Mouse (Mus musculus) midbrain, embryonic 15.5 days (tissue): ENCODE measurements around the gene Ptprm. TPM values are rescaled to one million over a fixed set of nuclear protein-coding genes. Genes with fewer than 3 reads are reported as not detected.
A peak's percentile ranks its signal among the peaks of the same experiment; 100 is the strongest.

Experiments used
- ATAC-seq: fragments of 200-750 bp; cut with Nextera tagmentation; replicated peaks from 2 replicates; pipeline ENCODE4 v1.8.0; 2017; ENCODE audit warnings: moderate TSS enrichment
- H3K27ac ChIP-seq: fragments of 300-500 bp; sonication (generic); 2 replicates; pipeline ENCODE4 v1.5.1; 2015; ENCODE audit warnings: mild to moderate bottlenecking, inconsistent platforms
- H3K27me3 ChIP-seq: fragments of 300-500 bp; sonication (generic); replicated peaks from 2 replicates; pipeline ENCODE4 v1.6.1; 2015; ENCODE audit warnings: inconsistent platforms
- H3K36me3 ChIP-seq: fragments of 300-500 bp; sonication (generic); replicated peaks from 2 replicates; pipeline ENCODE4 v1.6.1; 2015; ENCODE audit warnings: inconsistent platforms
- H3K4me1 ChIP-seq: fragments of 300-500 bp; sonication (generic); 2 replicates; pipeline ENCODE4 v1.6.1; 2015; ENCODE audit warnings: inconsistent platforms
- H3K4me2 ChIP-seq: fragments of 300-500 bp; sonication (generic); 2 replicates; pipeline ENCODE4 v1.6.1; 2015; ENCODE audit warnings: inconsistent platforms, mild to moderate bottlenecking, moderate library complexity
- H3K4me3 ChIP-seq: fragments of 300-500 bp; sonication (generic); 2 replicates; pipeline ENCODE4 v1.5.1; 2015; ENCODE audit warnings: mild to moderate bottlenecking, inconsistent platforms
- H3K9ac ChIP-seq: fragments of 300-500 bp; sonication (generic); 2 replicates; pipeline ENCODE4 v1.6.1; 2015; ENCODE audit warnings: mild to moderate bottlenecking, inconsistent platforms
- H3K9me3 ChIP-seq: fragments of 300-500 bp; sonication (generic); 2 replicates; pipeline ENCODE4 v1.6.1; 2016; ENCODE audit warnings: inconsistent platforms
- WGBS: fragments of 180-500 bp; shearing (Covaris S2); methylation state at CpG from one replicate; pipeline ENCODE4 v1.1.7; 2015; ENCODE audit warnings: mixed read lengths; 5-methylcytosine and 5-hydroxymethylcytosine counted together
- polyA plus RNA-seq: library from polyadenylated mRNA; unstranded; fragments of >200 nt; fragmentation: Nextera tagmentation; extraction: Ambion mirVana; gene quantifications from 2 replicates; pipeline ENCODE4 v1.2.1, GENCODE M21; 2015

Gene Ptprm
- polyA plus RNA-seq, 1 experiment from 2014 or later = 21.8 TPM

DNA sequence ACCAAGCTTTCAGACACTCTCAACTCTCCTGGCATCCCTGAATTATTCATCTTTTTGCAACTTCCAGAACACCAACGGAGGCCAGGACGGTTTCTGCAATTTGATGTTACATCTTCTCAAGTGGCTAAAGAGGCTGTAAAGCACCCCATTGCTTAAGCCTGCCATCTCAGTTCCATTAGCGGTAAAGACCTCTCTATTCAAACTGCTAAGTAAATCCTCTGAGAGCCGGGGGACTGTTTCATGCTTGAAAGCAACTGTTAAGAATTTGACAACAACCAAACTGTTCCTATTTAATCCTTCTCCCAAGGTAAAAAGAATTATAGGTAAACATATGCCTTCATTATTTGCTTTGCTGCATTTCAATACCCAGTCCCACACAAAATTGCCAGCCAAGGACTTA, 51.7 kb downstream of the Ptprm start:
- no peak overlapping the region for H3K4me3 ChIP-seq
- no peaks in the 10 kb centered on the region for H3K36me3 ChIP-seq
- H3K4me1 ChIP-seq = peaks cover 14% of the 10 kb centered on the region; the same call in 1 of the 2 replicates
- no peak overlapping the region for H3K9ac ChIP-seq
- H3K9me3 ChIP-seq = no peaks in the 10 kb centered on the region
- 12% methylated on average over 4 of the region's 4 CpGs for WGBS
- 0 out of 2 replicates have a peak, but pooled peaks cover 7% of the 10 kb centered on the region for H3K27me3 ChIP-seq
- H3K4me2 ChIP-seq = no peak overlapping the region
- no peak overlapping the region for H3K27ac ChIP-seq
- ATAC-seq = no peak

DNA sequence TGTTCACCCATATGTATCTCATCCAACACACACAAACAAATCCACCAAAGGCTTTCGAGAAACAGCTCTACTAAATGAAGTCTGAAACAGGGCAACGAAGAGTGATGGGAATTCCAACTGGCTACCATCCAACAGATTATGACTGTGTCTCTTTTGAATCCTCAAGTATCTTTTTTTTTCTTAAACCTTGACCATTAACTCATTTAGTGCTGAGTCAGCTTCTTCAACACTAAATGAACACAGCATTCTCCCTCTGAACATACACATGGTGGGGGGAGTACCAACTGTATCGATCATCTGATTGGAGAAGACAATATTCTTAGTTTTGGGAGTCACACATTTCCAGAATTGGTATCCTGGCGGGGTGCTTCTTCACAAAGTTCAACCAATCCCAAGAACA, 52.2 kb downstream of the Ptprm start:
- H3K4me2 ChIP-seq = no peak overlapping the region
- ATAC-seq = no peak
- H3K4me3 ChIP-seq = no peak overlapping the region
- no peak overlapping the region for H3K9ac ChIP-seq
- H3K27ac ChIP-seq = no peak overlapping the region
- no peaks in the 10 kb centered on the region for H3K36me3 ChIP-seq
- 83% methylated on average over 4 of the region's 4 CpGs for WGBS
- 0 out of 2 replicates have a peak, but pooled peaks cover 7% of the 10 kb centered on the region for H3K27me3 ChIP-seq
- peaks cover 15% of the 10 kb centered on the region; the same call in 1 of the 2 replicates for H3K4me1 ChIP-seq
- no peaks in the 10 kb centered on the region for H3K9me3 ChIP-seq

DNA sequence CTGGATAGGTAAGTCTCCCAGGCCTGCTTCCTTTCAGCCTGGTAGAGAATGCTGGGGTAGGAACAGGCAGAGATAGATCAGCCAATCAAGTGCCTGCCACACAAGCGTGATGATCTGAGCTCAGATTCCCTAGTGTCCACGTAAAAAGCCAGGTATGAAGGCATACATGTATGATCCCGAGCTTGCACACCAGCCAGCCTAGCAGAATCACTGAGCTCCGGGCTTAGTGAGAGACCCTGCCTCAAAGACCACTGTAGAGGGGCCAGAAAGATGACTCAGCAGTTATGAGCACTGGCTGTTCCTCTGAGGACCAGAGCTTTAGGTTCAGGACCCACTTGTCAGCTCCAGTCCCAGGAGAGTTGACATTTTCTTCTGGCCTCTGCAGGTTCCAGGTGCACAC, 52.9 kb downstream of the Ptprm start:
- WGBS = 97% methylated on average over 4 of the region's 4 CpGs
- Histone ChIP-seq H3K4me3 (no peak overlapping the region), H3K36me3 (no peaks in the 10 kb centered on the region), H3K9ac (no peak overlapping the region), H3K9me3 (no peaks in the 10 kb centered on the region), H3K4me2 (no peak overlapping the region), H3K4me1 (peaks cover 15% of the 10 kb centered on the region; the same call in 1 of the 2 replicates), H3K27ac (no peak overlapping the region), H3K27me3 (0 out of 2 replicates have a peak, but pooled peaks cover 7% of the 10 kb centered on the region)
- ATAC-seq = no peak

DNA sequence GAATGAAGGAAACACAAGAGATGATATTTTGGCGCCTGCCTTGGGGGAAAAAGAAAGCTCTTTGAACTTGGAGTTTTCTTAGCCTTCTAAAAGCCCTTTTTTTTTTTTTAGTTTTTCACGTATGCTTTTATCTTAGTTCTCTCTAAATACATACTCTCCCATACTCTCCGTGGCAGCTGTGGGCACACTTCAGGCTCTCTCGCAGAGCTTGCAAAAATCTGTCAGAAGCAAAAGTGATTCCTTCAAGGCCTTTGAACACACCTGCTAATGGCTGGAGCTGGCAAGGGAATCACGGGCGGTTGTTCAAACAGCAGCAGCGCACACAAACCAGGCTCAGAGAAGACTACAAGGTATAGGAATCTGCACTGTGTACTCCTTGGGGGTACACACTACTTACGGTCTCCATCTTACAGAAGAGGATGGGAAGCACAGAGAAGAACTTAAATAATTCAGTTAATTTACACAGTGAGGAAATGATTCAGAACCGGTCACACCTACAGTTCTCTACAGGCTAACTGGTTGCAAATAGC, 55.9 kb downstream of the Ptprm start:
- no peak overlapping the region for H3K27ac ChIP-seq
- no peak overlapping the region for H3K4me2 ChIP-seq
- WGBS = 67% methylated on average over 9 of the region's 9 CpGs
- ATAC-seq = peak; percentile 33; the same call in 1 of the 2 replicates
- H3K9ac ChIP-seq = no peak overlapping the region
- peaks cover 10% of the 10 kb centered on the region; the same call in 1 of the 2 replicates for H3K4me1 ChIP-seq
- no peak overlapping the region for H3K4me3 ChIP-seq
- H3K27me3 ChIP-seq = 0 out of 2 replicates have a peak, but pooled peaks cover 3% of the 10 kb centered on the region
- H3K9me3 ChIP-seq = no peaks in the 10 kb centered on the region
- no peaks in the 10 kb centered on the region for H3K36me3 ChIP-seq

DNA sequence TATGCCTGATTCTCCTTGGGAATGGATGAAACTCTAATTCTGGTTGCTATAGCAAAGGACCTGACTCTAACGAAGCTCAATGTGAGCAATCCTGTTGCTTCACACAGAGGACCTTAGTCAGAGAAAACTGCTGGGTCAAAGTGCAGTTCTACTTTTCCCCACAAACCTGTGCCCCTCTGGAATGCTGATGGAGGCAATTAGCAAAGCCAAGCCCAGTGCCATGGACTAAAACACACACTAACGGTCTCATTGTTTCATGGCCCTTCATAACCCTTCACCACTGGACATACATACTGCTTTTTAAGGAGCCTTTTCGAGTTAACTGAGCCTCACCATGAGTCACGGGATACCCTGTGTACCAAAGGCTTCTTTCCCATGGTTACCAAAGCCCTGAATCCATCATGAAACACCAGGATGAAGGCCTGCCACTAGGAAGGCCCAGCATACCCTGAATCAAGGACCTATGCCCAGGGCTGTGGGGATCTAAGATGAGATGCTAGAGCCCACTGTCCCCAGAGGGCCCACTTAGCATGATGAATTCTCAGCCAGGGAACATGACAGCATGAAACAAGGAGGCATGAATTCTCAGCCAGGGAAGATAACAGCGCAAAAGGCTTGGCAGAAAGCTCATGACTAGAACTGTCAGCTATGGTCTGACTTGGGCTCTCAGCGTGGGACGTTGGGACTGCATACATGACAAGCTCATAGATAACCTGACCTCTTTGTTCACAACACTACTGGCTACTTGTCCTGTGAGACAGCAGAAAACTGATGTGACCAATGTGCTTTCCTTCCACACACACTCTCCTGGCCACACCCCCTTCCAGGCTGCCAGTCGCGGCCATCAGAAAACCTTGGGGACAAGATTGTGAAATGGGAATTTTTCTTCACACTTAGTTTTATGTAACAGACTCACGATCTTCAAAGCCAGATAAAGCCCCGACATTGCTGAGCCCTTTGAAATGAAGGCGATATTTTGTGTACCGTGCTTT, 57.4 kb downstream of the Ptprm start:
- ATAC-seq = no peak
- no peak overlapping the region for H3K4me2 ChIP-seq
- H3K27ac ChIP-seq = no peak overlapping the region
- peaks cover 10% of the 10 kb centered on the region; the same call in 1 of the 2 replicates for H3K4me1 ChIP-seq
- no peak overlapping the region for H3K9ac ChIP-seq
- H3K27me3 ChIP-seq = 0 out of 2 replicates have a peak, but pooled peaks cover 3% of the 10 kb centered on the region
- 84% methylated on average over 13 of the region's 13 CpGs for WGBS
- H3K9me3 ChIP-seq = no peaks in the 10 kb centered on the region
- no peak overlapping the region for H3K4me3 ChIP-seq
- no peaks in the 10 kb centered on the region for H3K36me3 ChIP-seq

DNA sequence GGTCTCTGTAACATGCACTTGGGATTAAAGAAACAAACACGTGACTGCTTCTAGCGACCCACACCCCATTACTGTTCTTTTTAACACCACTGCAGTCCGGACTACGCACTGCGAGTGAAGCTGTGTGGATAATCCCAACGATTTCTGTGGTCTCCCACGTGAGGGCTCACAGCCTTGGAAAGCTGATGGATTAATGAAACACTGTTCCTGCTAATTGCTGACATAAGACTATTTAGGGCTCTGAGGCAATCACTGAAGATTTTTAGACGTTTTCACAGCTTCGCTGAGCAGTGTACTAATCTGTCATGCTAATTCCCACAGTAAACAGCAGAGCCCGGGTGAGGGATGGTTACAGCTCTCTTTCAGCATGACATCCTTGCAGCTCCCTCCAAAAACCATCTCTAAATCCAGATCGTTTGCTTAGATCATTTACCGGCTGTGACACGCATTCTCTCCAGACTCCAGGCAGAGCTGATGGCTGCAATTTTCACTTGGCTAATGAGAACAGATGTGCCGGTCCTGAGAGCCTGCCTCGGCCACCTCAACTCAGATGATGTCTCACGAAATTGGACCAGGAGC, 63.5 kb downstream of the Ptprm start:
- whole genome bisulfite sequencing = 5% methylated on average over 16 of the region's 16 CpGs
- Histone ChIP-seq H3K27me3 (no peaks in the 10 kb centered on the region; the same call in 1 of the 2 replicates), H3K4me1 (peaks cover 18% of the 10 kb centered on the region), H3K9ac (no peak overlapping the region), H3K27ac (peak overlapping the region; percentile 63), H3K4me3 (0 out of 2 replicates have a peak overlapping the region, but pooled peaks have one; percentile 10), H3K9me3 (no peaks in the 10 kb centered on the region), H3K36me3 (no peaks in the 10 kb centered on the region), H3K4me2 (peak overlapping the region; percentile 39)
- peak; percentile 88 for ATAC-seq

DNA sequence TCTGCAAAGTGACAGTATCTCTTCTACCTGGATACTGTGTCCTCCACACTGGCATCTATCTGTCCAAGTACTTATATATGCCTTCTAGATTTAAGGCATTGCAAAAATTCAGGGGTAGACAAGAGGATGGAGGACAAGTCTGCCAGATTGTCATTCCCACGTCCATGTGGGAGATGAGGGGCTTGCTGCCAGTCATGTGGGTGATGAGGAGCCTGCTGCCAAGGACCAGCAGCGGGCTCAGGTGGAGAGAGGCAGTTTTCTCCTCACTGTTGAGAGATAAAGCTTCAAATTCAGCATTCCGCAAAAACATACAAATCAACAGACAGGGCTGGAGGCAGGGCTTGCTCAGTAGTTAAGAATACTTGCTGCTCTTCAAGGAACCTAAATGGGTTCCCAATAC, 66.8 kb downstream of the Ptprm start:
- H3K4me1 ChIP-seq = peaks cover 18% of the 10 kb centered on the region
- H3K4me2 ChIP-seq = no peak overlapping the region
- no peak overlapping the region for H3K4me3 ChIP-seq
- no peak overlapping the region for H3K9ac ChIP-seq
- no peaks in the 10 kb centered on the region for H3K9me3 ChIP-seq
- H3K36me3 ChIP-seq = no peaks in the 10 kb centered on the region
- no peaks in the 10 kb centered on the region; the same call in 1 of the 2 replicates for H3K27me3 ChIP-seq
- no peak overlapping the region for H3K27ac ChIP-seq
- 80% methylated on average over 3 of the region's 3 CpGs for WGBS
- ATAC-seq = no peak

DNA sequence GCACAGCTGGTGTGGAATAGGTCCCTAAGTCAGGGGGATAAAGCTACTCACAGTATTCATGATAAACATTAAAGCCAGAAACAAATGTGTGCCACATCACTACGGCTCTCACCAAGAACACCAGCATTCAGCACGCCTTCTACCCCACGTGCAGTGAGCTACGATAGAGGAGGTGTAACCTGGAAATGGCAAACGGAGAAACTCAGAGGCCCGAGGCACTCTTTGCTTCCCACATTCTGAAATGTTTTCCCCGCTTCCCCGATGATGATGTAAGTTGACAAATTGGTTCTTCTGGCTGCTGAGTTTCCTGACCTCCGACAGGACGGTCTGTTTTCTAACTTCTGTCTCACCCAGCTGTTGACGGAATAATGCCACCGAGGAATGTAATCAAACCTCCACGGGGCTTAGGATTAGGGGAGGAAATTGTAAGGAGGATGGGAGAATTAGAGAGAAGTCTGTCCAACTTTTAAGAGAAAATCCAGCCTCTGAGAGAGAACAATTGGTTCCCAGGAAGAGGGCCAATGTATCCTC, 72.6 kb downstream of the Ptprm start:
- Histone ChIP-seq H3K27me3 (no peaks in the 10 kb centered on the region; the same call in 1 of the 2 replicates), H3K9me3 (no peaks in the 10 kb centered on the region), H3K36me3 (no peaks in the 10 kb centered on the region), H3K27ac (no peak overlapping the region), H3K4me3 (no peak overlapping the region), H3K4me2 (no peak overlapping the region), H3K4me1 (peaks cover 4% of the 10 kb centered on the region; the same call in 1 of the 2 replicates), H3K9ac (no peak overlapping the region)
- 24% methylated on average over 13 of the region's 13 CpGs for WGBS
- ATAC-seq = no peak

DNA sequence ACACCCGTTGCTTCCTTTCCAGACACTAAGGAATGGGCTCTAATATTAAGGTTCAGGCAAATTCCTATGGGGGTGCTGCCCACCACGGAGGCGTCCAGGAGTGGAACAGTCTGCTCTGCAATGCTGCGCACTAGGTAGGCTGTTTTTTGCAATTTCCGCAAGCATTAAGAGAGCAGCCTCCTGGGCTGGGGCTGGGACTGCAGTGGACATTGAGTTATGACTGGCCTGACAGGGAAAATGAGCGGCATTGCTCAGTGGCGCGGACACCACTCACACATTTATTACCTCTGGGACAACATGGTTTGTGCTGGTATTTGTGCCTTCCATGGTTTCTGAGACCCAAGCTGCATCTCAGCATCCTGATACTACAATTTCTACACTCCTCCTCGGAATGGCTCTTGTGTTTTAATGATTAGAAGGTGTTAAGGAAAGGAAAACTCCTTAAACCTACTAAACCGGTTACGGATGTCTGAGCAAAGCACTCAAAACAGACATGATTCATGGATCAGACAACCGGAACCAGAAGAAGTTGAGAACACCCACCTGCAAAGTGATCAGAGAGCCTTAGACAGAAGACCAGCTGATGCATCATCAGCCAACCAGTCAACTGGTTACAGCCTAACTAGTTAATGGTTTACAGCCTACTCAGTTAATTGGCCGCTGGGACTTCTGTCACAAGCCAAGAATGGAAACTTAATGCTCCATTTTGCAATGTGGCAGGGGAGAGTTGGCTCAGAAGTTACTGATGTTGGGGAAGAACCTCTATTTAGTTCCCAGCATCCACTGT, 76.9 kb downstream of the Ptprm start:
- ATAC-seq = no peak

DNA sequence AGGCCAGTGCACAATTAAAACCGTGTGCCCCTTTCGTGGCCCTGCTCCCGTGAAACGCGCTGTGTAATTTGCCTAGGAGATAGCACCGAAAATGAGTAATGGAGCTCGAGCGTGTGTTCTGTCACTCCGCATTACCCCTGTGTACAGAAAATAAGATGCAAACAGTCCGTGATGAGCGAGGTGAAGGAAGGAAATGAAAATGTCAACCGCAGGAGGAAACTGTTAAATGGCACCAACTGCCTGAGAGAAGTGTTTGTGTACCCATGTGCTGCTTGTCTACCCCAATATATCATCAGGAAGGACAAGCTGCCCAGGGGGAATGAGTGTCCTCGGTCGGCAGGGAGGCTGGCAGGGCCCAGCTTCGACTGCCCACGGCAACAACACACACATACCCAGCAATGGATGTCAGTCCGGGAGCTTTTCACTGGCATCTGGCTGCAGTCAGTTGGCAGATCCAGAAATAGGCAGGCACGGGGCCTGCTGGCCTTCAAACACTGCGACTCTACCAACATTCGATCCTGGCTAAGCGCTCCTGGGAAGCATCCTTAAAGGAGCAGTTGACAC, 79.6 kb downstream of the Ptprm start:
- WGBS = 53% methylated on average over 21 of the region's 21 CpGs
- H3K4me1 ChIP-seq = peaks cover 8% of the 10 kb centered on the region
- no peak overlapping the region for H3K9ac ChIP-seq
- H3K4me2 ChIP-seq = no peak overlapping the region
- H3K27ac ChIP-seq = peak overlapping the region; percentile 63
- H3K36me3 ChIP-seq = no peaks in the 10 kb centered on the region
- no peaks in the 10 kb centered on the region; the same call in 1 of the 2 replicates for H3K27me3 ChIP-seq
- no peak overlapping the region for H3K4me3 ChIP-seq
- peak; percentile 63 for ATAC-seq
- no peaks in the 10 kb centered on the region for H3K9me3 ChIP-seq

More for the DNA sequence above, 76.9 kb downstream of the Ptprm start:
- no peaks in the 10 kb centered on the region for H3K9me3 ChIP-seq
- WGBS = 92% methylated on average over 13 of the region's 13 CpGs
- no peak overlapping the region for H3K4me2 ChIP-seq
- H3K27me3 ChIP-seq = no peaks in the 10 kb centered on the region; the same call in 1 of the 2 replicates
- H3K9ac ChIP-seq = no peak overlapping the region
- H3K27ac ChIP-seq = no peak overlapping the region
- H3K4me3 ChIP-seq = no peak overlapping the region
- H3K36me3 ChIP-seq = no peaks in the 10 kb centered on the region
- peaks cover 12% of the 10 kb centered on the region for H3K4me1 ChIP-seq

DNA sequence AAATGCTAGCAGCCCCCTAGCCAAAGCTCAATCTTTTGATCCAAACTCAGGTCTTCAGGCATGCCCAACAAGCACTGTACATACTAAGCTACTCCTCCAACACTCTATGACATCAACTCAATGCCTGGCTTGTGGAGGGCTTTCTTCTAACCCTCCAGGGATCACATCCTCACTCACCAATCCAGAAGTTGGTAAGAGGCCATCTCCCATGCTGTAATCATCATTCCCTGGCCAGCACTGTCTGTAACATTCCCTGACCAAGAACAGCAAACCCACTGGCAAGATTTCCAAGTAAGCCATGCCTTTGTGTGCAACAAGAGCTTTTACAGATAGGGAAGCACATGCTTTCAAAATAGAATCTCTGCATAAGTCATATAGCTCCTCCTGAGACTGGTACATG, 81.3 kb downstream of the Ptprm start:
- Histone ChIP-seq H3K9me3 (no peaks in the 10 kb centered on the region), H3K4me2 (no peak overlapping the region), H3K27ac (no peak overlapping the region), H3K4me3 (no peak overlapping the region), H3K4me1 (peaks cover 8% of the 10 kb centered on the region), H3K36me3 (no peaks in the 10 kb centered on the region), H3K27me3 (no peaks in the 10 kb centered on the region), H3K9ac (no peak overlapping the region)
- ATAC-seq = no peak
